Mouse (Mus musculus) cerebellum, adult 18-20 months (tissue): ENCODE measurements around the gene Pan3.

Source experiments
- DNase-seq, 2 experiments: peaks; one replicate each; pipeline ENCODE4 v3.0.0; 2021

Pan3 gene

DNA sequence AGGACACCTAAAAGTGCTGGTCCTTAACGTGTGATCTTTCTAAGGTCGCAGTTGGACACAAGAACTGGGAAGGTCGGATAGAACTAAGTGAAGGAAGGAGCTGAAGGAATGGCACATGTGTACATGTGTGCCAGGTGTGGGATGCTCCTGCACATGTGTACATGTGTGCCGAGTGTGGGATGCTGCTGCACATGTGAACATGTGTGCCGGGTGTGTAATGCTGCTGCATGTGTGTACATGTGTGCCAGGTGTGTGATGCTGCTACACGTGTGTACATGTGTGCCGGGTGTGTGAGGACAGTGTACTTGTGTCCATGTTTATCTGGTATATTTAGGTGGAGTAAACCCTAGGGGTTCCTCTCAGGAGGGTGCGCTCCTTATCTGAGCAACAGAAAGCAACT lies 3.0 kb downstream of the Pan3 start:
- no peak for DNase-seq

DNA sequence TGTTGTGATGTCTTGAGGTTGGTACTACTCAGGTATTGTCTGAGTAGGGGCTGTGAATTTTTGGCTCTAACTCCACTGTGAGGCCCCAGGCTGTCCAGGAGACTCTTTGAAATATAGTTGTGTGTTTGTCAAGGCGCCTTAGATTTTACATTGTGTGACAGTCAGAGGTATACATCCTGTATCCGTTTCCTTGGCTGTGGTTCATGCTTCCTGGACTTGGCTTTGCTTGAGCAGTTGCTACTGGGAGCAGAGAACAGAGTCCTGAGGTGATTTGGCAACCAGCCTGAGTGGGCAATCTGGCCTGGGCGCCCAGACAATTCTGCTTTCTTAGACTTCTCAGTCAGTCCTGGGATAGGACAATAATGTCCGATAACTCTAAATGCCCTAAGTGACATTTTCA lies 5.3 kb downstream of the Pan3 start:
- peak; percentile 94 to 96 for DNase-seq

DNA sequence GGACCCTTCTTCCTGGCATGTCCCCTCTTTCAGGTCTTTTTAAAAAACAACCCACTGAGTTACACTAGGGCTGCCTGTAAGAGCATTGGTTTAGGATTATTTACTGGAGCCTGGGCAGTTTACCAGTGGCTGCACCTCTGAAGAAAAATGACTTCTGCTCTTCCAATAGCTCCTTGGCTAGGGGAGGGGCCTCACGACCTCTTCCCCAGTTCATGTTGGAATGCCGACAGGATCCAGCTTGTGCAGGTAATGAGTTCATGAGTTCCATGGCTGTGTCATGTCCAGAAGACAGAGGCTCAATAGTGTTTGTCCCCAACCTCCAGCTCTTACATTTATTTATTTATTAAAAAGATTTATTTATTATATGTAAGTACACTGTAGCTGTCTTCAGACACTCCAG lies 5.8 kb downstream of the Pan3 start:
- DNase-seq, result no peak

DNA sequence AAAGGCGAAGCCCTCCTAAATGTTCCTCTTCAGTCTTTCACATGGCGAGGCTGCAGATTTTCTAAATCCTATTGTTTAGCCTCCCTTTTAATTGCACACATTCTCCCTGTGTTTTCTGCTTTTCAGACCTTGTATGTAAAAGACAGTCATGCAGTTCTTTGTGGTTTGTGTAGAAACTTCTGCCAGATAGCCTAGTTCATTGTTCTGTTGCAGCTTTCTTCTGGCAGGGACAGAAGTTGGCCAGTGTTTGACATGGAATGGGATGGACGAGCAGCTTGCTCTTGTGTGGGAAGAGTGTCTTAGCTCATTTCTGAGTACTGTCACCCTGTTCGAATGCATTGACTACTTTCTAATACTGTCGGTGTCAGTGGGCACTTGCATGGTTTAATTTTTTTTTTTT lies 6.5 kb downstream of the Pan3 start:
- peak in 1 of 2 experiments; percentile 28 for DNase-seq

DNA sequence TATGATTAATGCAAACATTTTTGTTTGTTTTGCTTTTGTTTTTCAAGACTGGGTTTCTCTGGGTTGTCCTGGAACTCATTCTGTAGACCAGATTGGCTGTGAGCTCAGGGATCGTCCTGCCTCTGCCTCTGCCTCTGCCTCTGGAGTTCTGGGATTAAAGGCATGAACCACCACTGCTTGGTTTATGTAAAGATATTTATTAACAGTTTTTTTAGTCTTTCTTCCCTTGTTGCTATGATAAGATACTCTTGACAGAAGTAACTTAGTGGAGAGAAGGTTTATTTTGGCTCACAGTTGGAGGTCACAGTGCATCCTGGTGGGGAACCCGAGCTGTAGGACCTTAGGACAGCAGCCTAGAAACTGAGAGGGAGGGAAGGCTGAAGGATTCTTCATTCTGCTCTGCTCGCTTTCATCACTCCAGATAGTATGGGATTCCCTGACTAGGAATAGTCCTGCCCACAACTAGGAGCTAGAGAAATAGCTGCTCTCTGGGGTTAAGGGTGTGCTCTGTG lies 11.1 kb downstream of the Pan3 start:
- no peak for DNase-seq

DNA sequence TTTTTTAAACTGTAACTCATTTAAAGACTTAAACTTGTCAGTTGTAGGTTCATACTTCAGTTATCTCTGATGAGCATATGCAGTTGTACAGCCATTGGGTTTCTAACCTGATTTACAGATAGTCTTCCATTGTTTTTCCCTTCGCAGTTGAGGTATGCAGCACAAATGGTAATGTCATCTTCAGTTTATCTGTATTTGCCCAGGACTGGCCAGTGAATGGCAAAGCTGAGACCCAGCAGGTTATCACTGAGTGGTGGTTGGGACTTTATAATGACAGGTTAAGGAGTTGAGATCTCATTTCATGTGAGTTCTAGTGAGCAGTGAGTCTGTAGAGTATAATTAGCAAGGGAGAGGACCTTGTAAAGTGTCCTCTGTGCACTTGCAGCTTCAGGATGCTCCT lies 12.0 kb downstream of the Pan3 start:
- no peak for DNase-seq

DNA sequence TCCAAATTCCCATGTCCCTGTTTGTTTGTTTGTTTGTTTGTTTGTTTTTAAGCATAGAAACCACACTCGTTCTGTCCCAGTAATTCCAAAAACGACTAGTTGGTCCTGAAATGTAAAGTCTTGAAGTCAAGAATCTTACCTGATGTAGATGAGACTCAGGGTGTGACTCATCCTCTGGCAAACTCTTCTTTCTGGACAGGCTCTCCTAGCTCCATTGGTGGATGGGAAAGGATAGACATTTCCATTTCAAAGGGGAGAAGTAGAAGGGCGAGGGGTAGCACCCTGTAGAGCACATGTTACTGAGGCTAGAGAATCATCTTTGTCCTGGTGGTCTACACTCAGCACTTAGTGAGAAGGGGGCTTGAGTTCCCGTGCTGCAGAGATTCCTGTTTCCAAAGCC lies 12.8 kb downstream of the Pan3 start:
- no peak for DNase-seq

DNA sequence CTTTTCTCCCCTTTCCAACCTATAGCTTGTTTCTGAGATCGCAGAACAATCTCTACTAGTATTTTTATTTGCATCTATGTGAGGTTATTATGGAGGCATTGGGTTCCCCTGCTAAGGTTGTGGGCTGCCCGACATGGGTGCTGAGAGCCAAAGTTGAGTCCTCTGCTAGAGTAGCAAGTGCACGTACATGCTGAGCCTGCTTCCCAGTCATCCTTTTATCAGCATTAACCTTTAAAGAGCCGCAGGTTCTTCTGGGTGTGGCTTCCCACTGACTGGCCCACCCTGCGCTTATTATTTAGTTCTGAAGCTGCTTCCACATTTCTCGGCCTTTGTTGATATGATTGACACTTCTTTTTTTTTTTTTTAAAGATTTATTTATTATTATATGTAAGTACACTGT lies 14.3 kb downstream of the Pan3 start:
- DNase-seq, result no peak

DNA sequence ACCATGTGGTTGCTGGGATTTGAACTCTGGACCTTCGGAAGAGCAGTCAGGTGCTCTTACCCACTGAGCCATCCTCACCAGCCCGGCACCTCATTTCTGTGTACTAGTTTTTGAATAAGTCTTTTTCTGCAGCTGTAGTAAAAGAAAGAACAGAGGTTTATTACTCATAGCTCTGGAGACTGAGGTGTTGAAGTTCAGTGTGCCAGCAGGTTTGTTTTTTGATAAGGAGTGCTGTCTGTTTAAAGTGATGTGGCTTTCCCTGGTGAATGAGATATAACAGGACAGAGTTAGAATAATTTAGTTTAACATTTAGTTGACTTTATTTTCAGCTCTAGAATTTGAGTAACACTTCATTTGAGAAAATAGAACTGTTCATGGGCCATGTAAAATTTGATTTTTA lies 14.8 kb downstream of the Pan3 start:
- no peak for DNase-seq

DNA sequence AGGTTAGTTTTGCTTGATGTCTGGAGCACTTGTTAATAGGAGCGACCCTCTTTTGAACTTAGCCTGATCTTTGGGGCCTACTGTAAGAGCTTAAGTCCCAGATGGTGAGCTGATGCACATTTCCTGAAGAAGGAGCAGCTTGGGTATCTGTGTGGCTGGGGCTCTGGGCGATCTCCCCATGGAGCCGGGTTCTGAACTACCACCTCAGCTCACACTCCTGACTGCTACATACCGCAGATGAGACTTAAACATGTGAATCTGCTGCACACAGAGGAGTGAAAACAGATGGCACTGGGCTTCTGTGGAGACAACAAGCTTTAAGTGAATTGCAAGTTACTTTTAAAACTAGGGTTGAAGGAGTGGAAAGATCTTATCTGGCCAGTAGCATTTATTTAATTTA lies 15.3 kb downstream of the Pan3 start:
- DNase-seq, result no peak

DNA sequence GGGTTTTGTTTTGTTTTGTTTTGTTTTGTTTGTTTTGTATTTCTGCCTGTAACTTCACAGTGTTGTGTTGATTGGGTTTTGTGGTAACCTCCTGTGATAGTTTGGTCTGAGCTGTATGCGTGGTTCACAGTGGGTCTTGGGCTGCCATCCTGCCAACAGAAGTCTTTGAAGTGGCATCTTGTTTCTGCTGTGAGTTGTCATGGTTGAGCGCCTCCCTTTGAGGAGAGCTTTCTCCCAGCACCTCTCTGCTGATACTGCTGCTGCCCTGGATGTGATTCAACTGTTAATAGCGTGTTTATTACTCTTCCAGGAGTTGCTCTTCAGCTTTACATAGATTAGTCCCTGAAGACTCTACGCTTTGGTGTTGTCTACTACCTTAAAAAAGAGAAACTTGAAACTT lies 18.6 kb downstream of the Pan3 start:
- DNase-seq, result peak in 1 of 2 experiments; percentile 29

DNA sequence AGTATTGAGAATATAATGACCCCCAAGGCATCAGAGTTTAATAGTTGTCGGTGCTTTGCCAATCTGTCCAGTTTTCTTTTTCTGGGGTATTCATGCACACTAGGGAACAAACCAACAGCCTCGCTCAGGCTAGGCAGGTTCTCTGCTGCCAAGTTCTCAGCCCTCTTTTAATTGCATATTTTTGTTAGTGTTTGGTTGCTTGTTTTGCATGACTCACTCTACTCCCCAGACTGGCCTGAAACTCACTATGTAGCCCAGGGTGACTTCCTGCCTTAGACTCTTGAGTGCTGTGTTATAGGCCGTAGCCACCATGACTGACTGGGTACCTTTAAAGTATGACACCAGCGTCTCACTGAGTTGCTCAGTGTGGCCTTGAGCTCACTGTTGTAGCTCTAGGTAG lies 19.0 kb downstream of the Pan3 start:
- DNase-seq, result peak in 1 of 2 experiments; percentile 18

DNA sequence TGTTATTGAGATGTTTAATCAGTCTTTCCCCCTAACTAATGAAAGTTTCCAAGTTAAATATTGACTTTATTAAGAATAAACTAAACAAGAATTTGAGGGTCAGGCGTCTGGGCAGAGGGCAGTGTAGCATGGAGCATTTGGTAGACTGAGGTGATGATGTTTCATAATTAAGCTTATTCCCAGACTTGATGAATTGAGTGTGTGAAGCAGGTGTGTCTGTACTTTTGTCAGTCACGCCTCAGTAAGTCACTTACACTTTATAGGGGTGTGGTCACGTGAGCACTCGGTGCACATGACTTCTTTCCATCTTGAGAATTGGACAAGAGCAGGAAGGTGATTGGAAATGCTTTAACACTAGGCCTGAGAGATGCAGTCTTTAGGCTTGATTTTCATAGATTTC lies 26.5 kb downstream of the Pan3 start:
- DNase-seq, result no peak

DNA sequence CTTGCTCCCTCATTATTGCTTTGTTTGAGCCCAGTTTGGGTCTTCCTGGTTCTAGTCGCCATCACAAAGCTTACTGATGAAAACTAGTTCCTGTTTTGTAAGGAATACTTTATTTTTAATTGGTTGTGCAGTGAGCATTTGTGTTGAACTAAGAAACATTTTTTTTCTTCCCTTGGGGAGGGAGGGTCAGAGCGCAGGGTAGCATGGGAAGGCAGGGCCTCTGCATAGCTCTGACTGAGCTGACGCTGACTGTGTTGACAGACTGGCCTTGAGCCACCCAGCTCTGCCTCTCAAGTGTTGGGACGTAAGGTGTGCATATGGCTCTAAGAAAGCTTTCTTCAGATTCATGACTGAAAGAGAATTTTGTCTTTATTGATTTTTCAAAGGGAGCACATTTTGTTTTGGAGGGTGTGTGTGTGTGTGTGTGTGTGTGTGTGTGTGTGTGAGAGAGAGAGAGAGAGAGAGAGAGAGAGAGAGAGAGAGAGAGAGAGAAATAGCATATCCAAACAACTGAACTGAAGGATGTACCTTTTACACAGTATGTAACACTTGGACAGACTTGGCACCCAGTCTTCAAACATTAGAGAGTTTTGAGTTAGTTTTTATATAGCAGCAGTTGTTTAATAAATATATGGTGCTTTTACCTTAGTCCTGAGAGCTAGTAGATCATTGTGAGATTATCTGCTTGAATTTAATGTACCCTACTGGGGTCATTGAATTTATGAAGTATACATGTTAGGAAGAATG lies 30.0 kb downstream of the Pan3 start:
- DNase-seq, result peak in 1 of 2 experiments; percentile 24

DNA sequence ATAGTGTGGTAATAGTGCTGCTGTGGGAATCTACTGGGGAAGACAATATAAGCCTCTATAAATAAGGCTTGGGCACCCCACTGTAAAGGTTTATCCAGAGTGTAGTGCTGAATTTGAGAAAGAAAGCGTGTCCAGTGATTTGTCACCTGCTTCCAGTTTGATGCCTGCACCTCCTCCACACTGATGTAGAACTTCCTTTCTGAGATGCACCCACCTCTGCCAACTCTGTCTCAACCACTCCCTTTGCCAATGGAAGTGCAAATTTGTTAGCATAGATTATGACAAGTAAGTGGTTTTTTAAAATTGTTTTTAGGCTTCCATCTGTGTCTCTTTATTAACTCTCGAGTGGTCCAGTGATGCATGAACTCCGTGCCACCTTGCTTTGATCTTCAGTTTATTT lies 33.3 kb downstream of the Pan3 start:
- DNase-seq, result no peak

DNA sequence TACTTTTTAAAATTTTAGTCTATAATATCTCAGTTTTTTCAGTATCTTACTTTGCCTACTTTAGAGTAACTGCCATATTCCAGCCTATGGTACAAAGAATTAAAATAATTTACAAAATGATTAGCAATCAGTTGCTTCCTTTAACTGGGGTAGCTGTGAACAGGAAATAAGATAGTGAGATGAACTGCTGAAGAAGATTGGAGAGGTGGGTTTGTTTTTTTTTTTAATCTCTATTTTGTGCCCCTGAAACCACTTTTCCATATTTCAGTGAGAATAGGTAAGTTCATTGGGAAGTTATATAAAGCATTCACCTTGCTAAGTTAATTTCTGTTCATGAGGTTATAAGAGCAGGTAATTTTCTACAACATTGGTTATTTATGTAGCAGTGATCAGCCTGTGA lies 36.4 kb downstream of the Pan3 start:
- DNase-seq, result no peak

DNA sequence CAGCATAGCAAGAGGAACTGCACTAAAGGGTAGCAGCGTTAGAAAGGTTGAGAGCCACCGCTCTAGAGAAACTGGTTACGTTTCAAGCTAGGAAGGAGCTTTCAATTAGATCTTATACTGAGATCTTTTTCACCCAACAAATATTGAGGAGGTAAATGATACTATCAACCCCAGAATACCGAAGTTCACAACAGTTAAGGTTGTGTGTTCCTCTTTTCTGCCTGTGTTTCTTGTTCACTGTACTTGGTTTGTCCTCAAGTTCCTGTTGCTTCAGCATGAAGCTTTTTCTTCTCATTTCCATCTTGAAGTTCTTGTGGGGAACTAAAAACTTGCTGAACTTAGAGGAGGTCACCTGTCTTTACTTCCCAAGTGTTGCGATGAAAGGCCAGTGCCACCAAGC lies 41.2 kb downstream of the Pan3 start:
- DNase-seq, result no peak

DNA sequence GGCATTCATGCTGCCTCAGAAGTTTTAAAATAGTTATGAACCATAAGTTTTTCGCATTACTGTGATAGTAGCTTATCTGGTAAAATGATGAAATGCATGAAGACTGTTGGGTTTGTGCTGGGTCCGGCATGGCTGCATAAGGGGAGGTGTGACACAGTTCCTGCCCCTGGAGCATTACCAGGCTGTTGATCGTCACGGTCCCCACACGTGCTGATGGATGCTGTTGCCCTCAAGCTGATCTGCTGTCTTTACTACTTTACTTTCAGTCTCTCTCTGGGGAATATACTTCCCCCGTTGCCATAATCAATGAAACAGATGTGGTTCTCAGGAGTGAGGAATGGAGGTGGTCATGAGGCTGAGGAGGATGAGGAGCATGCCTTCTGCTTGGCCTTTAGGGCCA lies 43.1 kb downstream of the Pan3 start:
- DNase-seq, result no peak

DNA sequence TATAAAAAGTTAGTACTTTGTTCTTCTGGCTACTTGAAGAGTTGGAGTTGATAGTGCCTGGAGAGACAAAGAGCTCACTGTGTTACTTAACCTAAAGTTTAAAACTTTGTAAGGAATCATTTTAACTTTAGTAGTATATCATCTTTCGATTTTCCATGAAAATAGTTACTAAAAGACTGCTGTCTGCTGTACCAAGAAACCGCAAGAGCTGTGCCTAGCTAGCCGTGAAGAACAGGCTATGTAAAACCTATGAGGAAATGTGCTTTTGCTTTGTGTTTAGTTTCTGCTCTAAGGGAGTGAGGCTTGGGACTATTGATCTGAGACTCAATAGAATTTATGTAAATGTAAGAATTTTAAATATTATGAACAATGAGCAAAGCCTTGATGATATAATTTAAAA lies 43.9 kb downstream of the Pan3 start:
- no peak for DNase-seq

DNA sequence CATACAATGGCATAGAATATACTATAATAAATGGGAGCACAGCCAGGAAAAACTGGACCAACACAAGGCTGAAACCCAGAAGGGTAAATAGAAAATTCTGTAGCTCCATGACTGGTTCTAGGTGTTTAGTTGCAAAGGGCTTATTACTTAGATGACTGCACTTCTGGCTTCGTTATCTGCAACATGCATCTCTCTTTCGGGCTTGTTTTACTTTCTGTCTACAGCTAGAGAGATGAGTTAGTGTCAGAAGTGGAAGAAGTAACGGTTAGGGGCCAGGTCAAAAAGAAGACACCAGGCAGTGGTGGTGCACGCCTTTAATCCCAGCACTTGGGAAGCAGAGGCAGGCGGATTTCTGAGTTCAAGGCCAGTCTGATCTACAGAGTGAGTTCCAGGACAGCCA lies 46.1 kb downstream of the Pan3 start:
- no peak for DNase-seq

DNA sequence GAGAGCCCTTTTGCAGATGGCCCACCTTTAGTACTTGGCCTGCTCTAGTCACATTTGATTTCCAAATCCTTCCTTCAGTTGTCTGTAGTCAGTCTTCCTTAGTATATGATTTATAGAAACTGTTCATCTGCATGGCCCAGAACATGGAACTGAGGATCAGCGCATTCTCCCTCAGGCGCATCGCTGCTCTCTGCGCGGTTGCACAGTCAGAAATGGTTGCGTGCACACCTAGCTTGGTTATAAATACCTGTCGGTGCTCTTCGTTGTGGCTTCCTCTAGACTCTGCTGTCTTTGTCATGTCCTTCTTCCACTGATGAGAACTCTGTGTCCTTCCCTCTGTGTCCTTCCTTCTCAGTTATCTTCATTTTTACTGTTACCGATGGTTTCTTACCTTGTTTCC lies 47.1 kb downstream of the Pan3 start:
- no peak for DNase-seq

DNA sequence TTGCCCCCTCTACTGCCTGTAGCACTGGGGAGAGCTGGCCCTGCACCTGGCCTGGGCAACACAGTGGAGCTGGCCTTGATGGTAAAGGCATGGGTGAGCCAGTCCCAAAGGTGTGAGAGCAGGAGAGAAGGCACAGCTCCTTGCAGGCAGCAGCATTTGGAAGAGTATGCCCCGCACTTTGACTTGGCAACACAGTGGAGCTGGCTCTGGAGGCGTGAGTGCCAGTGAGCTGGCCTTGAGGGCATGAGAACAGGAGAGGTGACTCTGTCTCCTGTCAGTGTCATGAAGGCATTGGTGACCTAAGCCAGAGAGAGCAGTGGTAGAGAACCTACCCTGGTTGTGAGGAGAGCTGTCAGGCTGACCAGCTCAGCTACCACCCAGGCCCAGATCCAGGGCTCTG lies 49.4 kb downstream of the Pan3 start:
- DNase-seq, result peak in 1 of 2 experiments; percentile 38

DNA sequence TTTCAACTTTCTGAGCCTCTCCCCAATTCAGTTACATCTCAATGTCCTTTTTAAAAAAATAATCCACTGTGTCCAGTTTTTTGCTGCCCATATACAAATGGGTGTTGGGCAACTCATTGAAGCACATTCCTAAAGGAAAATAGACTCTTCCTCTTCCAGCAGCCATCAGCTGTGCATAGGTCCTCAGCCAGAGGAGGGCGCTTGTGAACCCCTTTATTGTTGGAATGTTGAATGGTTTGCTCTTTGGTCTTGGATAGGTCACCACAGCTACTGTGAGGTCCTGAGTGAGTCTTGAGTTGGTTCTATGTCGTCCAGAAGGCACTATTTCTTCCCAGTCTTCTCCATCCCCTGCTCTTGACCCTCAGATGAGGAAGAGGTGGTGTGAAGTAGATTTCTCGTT lies 54.2 kb downstream of the Pan3 start:
- no peak for DNase-seq

DNA sequence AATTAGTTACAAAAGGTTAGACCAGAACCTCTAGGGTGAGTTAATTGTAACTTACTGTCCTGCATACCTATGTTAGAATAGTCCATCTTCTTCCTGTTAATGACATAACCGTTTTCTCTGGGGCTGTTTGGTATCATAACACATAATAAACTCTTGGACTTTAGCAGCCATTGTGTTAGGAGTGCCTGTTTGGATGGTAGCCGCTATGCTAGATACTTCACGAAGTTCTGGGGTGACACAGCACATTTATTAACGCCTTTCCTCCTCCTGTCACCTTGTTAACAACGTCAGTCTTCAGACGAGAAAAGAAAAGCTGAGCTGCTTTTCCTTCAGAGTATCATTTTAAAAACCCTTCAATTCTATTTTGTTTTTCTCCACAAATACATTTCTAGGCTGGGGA lies 59.3 kb downstream of the Pan3 start:
- DNase-seq, result no peak

DNA sequence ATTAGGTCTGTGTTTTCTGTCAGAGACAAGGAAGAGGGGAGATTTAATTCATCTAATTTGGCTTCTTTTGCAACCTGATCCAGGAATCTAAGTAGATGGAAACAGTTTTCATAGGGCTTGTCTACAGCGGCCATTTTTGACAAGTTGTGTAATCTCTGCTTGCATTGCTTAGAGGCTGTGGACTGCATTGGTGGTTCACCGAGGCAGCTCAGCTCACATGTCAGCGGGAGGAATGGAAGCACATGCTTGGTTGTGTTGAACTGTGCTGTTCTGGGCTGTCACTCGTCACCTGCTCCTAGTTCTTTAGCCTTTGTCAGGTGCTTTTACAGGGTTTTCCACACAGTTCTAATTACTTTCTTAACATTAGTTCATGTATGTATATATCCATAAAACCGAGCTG lies 60.9 kb downstream of the Pan3 start:
- DNase-seq, result no peak
